Mouse (Mus musculus): Measurements from ENCODE around the gene Kalrn. TPM values are rescaled to one million over a fixed set of nuclear protein-coding genes. Genes with fewer than 3 reads are reported as not detected.

Gene Kalrn
- polyA plus RNA-seq, 1 experiment from 2014 or later: 43.9 TPM

DNA sequence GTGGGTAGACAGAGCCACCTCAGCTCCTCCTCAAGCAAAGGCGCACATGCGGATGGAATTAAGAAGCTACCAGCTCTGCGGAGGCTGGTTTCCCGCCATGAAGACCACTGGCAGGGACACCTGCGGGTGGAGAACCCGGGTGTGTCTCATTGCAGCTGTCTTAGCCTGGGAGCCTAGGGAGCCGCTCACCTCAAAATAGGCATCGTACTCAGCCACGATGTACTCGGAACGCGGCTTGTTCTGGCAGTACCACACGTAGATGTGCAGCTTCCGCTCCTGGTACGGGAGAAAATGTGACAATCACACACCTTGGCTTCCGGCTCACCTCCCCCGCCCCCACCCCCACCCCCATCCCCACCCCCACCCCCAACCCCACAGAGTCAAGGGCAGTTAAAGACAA, 539.1 kb downstream of the Kalrn start:
- Histone ChIP-seq H3K36me3 (ENCODE audit: control insufficient read depth, insufficient read depth) (peaks cover 18% of the 10 kb centered on the region), H3K4me1 (replicated peaks; ENCODE audit: control insufficient read depth, insufficient read depth, low read length) (no peaks in the 10 kb centered on the region), H3K4me3 (replicated peaks; ENCODE audit: low read length) (no peak overlapping the region), H3K27ac (ENCODE audit: low read length) (no peak overlapping the region), H3K9me3 (ENCODE audit: control insufficient read depth, low read length) (no peaks in the 10 kb centered on the region), H3K4me2 (ENCODE audit: low read length) (no peak overlapping the region), H3K9ac (replicated peaks; ENCODE audit: low read depth, low read length) (no peak overlapping the region), H3K27me3 (replicated peaks; ENCODE audit: control insufficient read depth, insufficient read depth, low read length) (no peaks in the 10 kb centered on the region)
- ATAC-seq: no peak
- 93% methylated on average over 17 of the region's 17 CpGs for WGBS

GRCm38 (mm10) chr16:34032011-34032645, 541.2 kb downstream of the Kalrn start:
- ATAC-seq: no peak
- Histone ChIP-seq H3K4me2 (ENCODE audit: low read length) (no peak overlapping the region), H3K9me3 (ENCODE audit: control insufficient read depth, low read length) (no peaks in the 10 kb centered on the region), H3K27me3 (replicated peaks; ENCODE audit: control insufficient read depth, insufficient read depth, low read length) (no peaks in the 10 kb centered on the region), H3K4me3 (replicated peaks; ENCODE audit: low read length) (no peak overlapping the region), H3K9ac (replicated peaks; ENCODE audit: low read depth, low read length) (no peak overlapping the region), H3K4me1 (replicated peaks; ENCODE audit: control insufficient read depth, insufficient read depth, low read length) (no peaks in the 10 kb centered on the region), H3K27ac (ENCODE audit: low read length) (no peak overlapping the region), H3K36me3 (ENCODE audit: control insufficient read depth, insufficient read depth) (peaks cover 21% of the 10 kb centered on the region)
- WGBS: 95% methylated on average over 12 of the region's 12 CpGs

DNA sequence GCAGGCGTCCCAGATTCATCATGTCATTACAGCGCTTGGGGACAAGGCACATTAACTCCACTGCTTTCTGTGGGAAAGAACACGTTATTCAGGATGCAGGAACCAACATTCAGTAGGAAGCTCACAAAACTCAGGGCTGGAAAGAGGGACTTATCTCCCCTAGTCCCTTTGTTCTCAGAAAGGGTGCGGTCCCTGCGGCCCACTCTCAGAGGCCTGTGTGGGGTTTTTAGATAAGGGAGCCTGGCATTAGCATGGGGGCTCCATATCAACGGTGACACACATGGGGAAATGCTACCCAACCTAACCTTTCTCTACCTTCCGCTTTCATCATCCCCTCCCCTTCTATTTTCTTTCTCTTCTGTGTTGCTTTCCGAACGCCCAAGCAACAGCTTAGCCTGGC, 541.8 kb downstream of the Kalrn start:
- no peaks in the 10 kb centered on the region for H3K27me3 ChIP-seq (replicated peaks; ENCODE audit: control insufficient read depth, insufficient read depth, low read length)
- no peak overlapping the region for H3K9ac ChIP-seq (replicated peaks; ENCODE audit: low read depth, low read length)
- ATAC-seq: no peak
- no peak overlapping the region for H3K27ac ChIP-seq (ENCODE audit: low read length)
- H3K4me2 ChIP-seq (ENCODE audit: low read length): no peak overlapping the region
- no peaks in the 10 kb centered on the region for H3K9me3 ChIP-seq (ENCODE audit: control insufficient read depth, low read length)
- H3K36me3 ChIP-seq (ENCODE audit: control insufficient read depth, insufficient read depth): peaks cover 27% of the 10 kb centered on the region
- WGBS: 92% methylated on average over 9 of the region's 9 CpGs
- H3K4me3 ChIP-seq (replicated peaks; ENCODE audit: low read length): no peak overlapping the region
- H3K4me1 ChIP-seq (replicated peaks; ENCODE audit: control insufficient read depth, insufficient read depth, low read length): no peaks in the 10 kb centered on the region

DNA sequence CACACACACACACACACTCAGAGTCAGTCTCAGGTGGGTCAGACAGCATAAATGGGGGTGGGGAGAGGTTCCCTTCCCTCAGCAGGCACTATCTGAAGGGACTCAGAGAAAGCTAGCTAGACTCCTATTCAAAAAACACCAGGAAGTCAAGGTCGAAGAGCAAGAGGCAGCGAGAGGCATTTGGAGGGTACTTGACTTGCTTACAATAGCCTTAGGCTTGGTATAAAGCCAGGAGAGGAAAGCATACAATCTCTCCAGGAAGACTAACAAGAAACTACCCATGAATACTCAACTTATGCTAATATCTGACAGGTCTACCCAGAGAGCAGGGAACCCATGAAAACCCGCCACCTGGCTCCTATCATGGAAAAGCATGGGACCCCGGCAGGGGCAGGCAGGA, 543.0 kb downstream of the Kalrn start:
- no peaks in the 10 kb centered on the region for H3K27me3 ChIP-seq (replicated peaks; ENCODE audit: control insufficient read depth, insufficient read depth, low read length)
- H3K4me1 ChIP-seq (replicated peaks; ENCODE audit: control insufficient read depth, insufficient read depth, low read length): no peaks in the 10 kb centered on the region
- no peaks in the 10 kb centered on the region for H3K9me3 ChIP-seq (ENCODE audit: control insufficient read depth, low read length)
- H3K36me3 ChIP-seq (ENCODE audit: control insufficient read depth, insufficient read depth): peaks cover 31% of the 10 kb centered on the region
- H3K4me3 ChIP-seq (replicated peaks; ENCODE audit: low read length): no peak overlapping the region
- H3K9ac ChIP-seq (replicated peaks; ENCODE audit: low read depth, low read length): no peak overlapping the region
- WGBS: 91% methylated on average over 4 of the region's 4 CpGs
- no peak overlapping the region for H3K4me2 ChIP-seq (ENCODE audit: low read length)
- no peak for ATAC-seq
- H3K27ac ChIP-seq (ENCODE audit: low read length): no peak overlapping the region

- H3K9ac ChIP-seq (replicated peaks; ENCODE audit: low read depth, low read length): no peak overlapping the region
- peaks cover 31% of the 10 kb centered on the region for H3K36me3 ChIP-seq (ENCODE audit: control insufficient read depth, insufficient read depth)
- H3K27me3 ChIP-seq (replicated peaks; ENCODE audit: control insufficient read depth, insufficient read depth, low read length): no peaks in the 10 kb centered on the region
- H3K9me3 ChIP-seq (ENCODE audit: control insufficient read depth, low read length): no peaks in the 10 kb centered on the region
- H3K4me3 ChIP-seq (replicated peaks; ENCODE audit: low read length): no peak overlapping the region
- H3K27ac ChIP-seq (ENCODE audit: low read length): no peak overlapping the region
- ATAC-seq: no peak
- no peak overlapping the region for H3K4me2 ChIP-seq (ENCODE audit: low read length)
- WGBS: 97% methylated on average over 5 of the region's 5 CpGs
- H3K4me1 ChIP-seq (replicated peaks; ENCODE audit: control insufficient read depth, insufficient read depth, low read length): no peaks in the 10 kb centered on the region
These were observed 543.5 kb downstream of the Kalrn start for GRCm38 (mm10) chr16:34029790-34030189.

DNA sequence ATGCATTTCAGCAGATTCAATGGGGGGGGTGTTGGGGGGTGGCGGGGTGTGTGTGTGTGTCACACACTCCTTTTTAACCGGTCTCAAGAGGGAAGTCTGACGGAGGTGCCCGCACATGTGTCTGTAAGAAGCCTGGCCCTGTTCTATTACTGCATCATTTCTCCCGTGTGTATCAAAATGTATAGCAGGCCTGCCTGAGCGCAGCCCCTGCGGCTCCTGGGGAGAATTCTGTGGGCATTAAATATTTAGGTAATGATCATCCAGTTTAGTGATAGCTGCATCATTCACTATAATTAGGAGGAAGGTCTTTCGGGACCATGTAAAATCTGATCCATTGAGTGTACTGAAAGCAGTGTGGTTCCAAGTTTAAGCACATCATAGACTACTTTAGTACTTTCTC, 556.1 kb downstream of the Kalrn start:
- WGBS: 81% methylated on average over 8 of the region's 8 CpGs

DNA sequence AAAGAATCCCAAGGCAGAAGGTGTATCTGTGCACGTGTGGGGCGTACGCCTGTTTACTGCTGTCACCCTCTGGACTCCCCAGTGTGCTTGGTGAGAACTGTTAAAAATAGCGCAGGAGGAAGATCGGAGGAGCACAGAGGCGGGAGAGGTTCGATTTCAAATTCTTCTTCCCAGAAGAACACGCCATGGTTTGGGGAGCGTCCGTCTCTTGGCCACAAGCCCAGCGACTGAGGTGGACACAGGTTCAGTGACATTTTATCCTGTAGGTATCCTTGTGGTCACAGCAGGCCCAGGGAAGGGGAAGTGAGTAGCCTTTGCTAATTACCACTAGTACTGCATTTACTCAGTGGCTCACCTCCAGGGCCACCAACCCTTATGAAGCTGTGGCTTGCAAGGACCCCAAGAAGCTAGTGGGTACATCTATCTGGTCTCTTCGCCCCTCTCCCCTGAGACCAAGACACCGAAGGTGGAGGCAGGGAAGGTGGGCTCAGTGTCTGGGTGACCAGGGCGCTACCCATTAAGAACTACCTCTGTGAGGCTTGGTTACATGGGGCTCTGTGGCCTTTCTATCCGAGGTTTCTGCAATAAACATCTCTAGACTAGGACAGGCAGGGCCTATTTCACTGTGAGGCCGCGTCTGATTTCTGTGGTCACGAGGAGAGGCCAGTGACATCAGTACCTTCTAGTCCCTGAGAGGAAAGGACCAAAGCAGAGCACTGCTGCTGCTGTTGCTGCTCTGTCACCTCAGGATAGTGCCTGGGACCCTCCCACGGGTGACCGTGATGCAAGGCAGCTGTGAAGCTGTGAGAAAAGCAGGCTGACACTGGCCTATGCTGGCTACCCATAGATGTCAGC, 561.1 kb downstream of the Kalrn start:
- H3K4me2 ChIP-seq (ENCODE audit: low read length): no peak overlapping the region
- H3K9me3 ChIP-seq (ENCODE audit: control insufficient read depth, low read length): peaks cover 3% of the 10 kb centered on the region; the same call in 1 of the 2 replicates
- 91% methylated on average over 20 of the region's 20 CpGs for WGBS
- H3K27me3 ChIP-seq (replicated peaks; ENCODE audit: control insufficient read depth, insufficient read depth, low read length): no peaks in the 10 kb centered on the region
- no peak overlapping the region for H3K27ac ChIP-seq (ENCODE audit: low read length)
- no peak for ATAC-seq
- peaks cover 30% of the 10 kb centered on the region for H3K36me3 ChIP-seq (ENCODE audit: control insufficient read depth, insufficient read depth)
- no peak overlapping the region for H3K9ac ChIP-seq (replicated peaks; ENCODE audit: low read depth, low read length)
- no peak overlapping the region for H3K4me3 ChIP-seq (replicated peaks; ENCODE audit: low read length)
- no peaks in the 10 kb centered on the region for H3K4me1 ChIP-seq (replicated peaks; ENCODE audit: control insufficient read depth, insufficient read depth, low read length)

More for the DNA sequence above, 556.1 kb downstream of the Kalrn start:
- H3K9me3 ChIP-seq (ENCODE audit: control insufficient read depth, low read length): no peaks in the 10 kb centered on the region
- H3K27me3 ChIP-seq (replicated peaks; ENCODE audit: control insufficient read depth, insufficient read depth, low read length): no peaks in the 10 kb centered on the region
- no peak overlapping the region for H3K9ac ChIP-seq (replicated peaks; ENCODE audit: low read depth, low read length)
- ATAC-seq: no peak
- H3K36me3 ChIP-seq (ENCODE audit: control insufficient read depth, insufficient read depth): peaks cover 22% of the 10 kb centered on the region
- no peaks in the 10 kb centered on the region for H3K4me1 ChIP-seq (replicated peaks; ENCODE audit: control insufficient read depth, insufficient read depth, low read length)
- H3K27ac ChIP-seq (ENCODE audit: low read length): no peak overlapping the region
- no peak overlapping the region for H3K4me3 ChIP-seq (replicated peaks; ENCODE audit: low read length)
- no peak overlapping the region for H3K4me2 ChIP-seq (ENCODE audit: low read length)

- WGBS: 93% methylated on average over 2 of the region's 2 CpGs
- H3K27me3 ChIP-seq (replicated peaks; ENCODE audit: control insufficient read depth, insufficient read depth, low read length): no peaks in the 10 kb centered on the region
- no peak for ATAC-seq
- H3K4me1 ChIP-seq (replicated peaks; ENCODE audit: control insufficient read depth, insufficient read depth, low read length): peaks cover 9% of the 10 kb centered on the region
- H3K4me2 ChIP-seq (ENCODE audit: low read length): no peak overlapping the region
- H3K36me3 ChIP-seq (ENCODE audit: control insufficient read depth, insufficient read depth): peaks cover 15% of the 10 kb centered on the region
- H3K9me3 ChIP-seq (ENCODE audit: control insufficient read depth, low read length): peaks cover 3% of the 10 kb centered on the region; the same call in 1 of the 2 replicates
- no peak overlapping the region for H3K4me3 ChIP-seq (replicated peaks; ENCODE audit: low read length)
- H3K9ac ChIP-seq (replicated peaks; ENCODE audit: low read depth, low read length): no peak overlapping the region
- H3K27ac ChIP-seq (ENCODE audit: low read length): no peak overlapping the region
These were observed 563.8 kb downstream of the Kalrn start for GRCm38 (mm10) chr16:34009567-34009966.

DNA sequence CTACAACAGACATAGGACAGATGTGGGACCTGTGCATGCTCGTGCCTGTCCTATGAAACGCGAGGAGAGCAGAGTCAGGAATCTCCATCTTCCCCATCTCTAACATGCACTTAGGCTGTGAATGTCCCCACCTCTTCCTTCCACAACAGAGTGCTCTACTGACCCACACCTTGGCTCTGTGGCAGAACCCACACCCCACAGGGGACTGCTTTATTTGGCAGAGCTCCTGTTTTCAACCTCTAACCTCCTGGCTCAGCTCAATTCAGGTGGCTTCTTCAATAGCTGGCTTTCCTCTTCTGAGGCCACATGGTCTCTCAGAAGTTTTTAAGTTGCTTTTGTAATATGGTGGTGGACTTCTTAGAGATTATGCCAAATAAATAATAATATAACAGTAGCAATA, 567.3 kb downstream of the Kalrn start:
- H3K27me3 ChIP-seq (replicated peaks; ENCODE audit: control insufficient read depth, insufficient read depth, low read length): no peaks in the 10 kb centered on the region
- 94% methylated on average over 3 of the region's 3 CpGs for WGBS
- no peak overlapping the region for H3K27ac ChIP-seq (ENCODE audit: low read length)
- H3K4me1 ChIP-seq (replicated peaks; ENCODE audit: control insufficient read depth, insufficient read depth, low read length): peaks cover 21% of the 10 kb centered on the region
- no peak overlapping the region for H3K4me2 ChIP-seq (ENCODE audit: low read length)
- no peak overlapping the region for H3K9ac ChIP-seq (replicated peaks; ENCODE audit: low read depth, low read length)
- H3K9me3 ChIP-seq (ENCODE audit: control insufficient read depth, low read length): peaks cover 3% of the 10 kb centered on the region; the same call in 1 of the 2 replicates
- H3K36me3 ChIP-seq (ENCODE audit: control insufficient read depth, insufficient read depth): peaks cover 8% of the 10 kb centered on the region
- ATAC-seq: no peak
- H3K4me3 ChIP-seq (replicated peaks; ENCODE audit: low read length): no peak overlapping the region
